Mouse (Mus musculus) granulocyte monocyte progenitor cell, adult 5-6 weeks (primary cell): ENCODE results near the gene Olfr250. TPM values are rescaled to one million over a fixed set of nuclear protein-coding genes. Genes with fewer than 3 reads are reported as not detected.
"Not testable (repeated sequence)": the region's sequence is repeated elsewhere in the genome, so short reads cannot be mapped to it uniquely, and the experiment has no call there.

Experiments used
- ATAC-seq: replicated peaks from 2 replicates; pipeline ENCODE4 v1.8.0; 2016; ENCODE audit warnings: mild to moderate bottlenecking, moderate TSS enrichment, inconsistent platforms; ENCODE audit not compliant: poor library complexity, severe bottlenecking
- total RNA-seq, 2 experiments: library from RNA; stranded (forward) in 1 of 2; stranded (reverse) in 1 of 2; fragments of 200-712, 200-1000 nt in 1 of 2; fragments of >200 nt in 1 of 2; fragmentation: Nextera tagmentation in 1 of 2; gene quantifications; 2 replicates each; pipeline ENCODE4 v1.2.3; 2014 to 2017

The Olfr250 gene
- total RNA-seq (2014; fragmentation: Nextera tagmentation) (not detected in 2 replicates), total RNA-seq (2017) (not detected in 2 replicates)

GRCm38 (mm10) chr9:38366596-38366995 is at the start of gene Olfr250:
Gene Olfr250 (plus strand): TSS chr9:38366896.
- ATAC-seq = no peak

DNA sequence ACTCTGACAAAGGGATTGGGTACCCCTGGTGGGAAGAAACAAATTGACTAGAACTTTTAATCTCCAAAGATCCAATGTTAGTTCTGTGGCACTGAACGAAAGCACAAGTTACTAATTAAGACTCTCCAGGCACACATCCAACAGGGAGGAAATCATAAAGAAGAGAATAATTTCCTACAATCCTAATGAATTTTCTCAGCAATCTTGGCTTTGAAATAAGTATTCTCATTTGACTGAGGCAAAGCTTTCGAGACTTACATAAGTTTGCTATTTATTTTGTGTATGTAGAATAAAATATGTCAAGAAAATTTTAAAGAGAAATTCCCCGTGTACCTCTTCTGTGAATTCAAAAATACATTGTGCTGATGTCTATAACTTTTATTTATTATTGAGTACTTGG is 37.9 kb upstream of the Olfr250 start, which contains the start of gene Olfr25:
Gene Olfr25 (plus strand): TSS at position 301 of the 400 bp plus-strand sequence.
- ATAC-seq = no peak

DNA sequence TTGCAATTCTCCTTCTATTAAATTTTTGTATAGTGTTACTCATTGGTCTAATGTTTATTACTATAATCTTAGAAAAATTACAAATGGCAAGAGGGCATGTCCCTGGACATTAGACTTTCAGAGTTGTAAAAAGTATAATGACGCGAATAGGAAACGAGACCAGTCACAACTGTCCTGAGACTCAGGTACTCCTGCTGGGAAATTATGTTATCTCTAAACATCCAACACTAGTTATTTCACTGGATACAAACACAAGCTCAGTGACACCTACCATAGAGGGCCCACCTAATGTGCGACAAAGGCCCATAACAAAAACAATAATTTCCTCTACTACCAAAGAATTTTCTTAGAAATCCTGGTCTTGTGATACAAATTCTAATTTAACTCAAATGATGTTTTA is 18.6 kb upstream of the Olfr250 start, which contains the start of gene Olfr898:
Gene Olfr898 (plus strand): TSS at position 301 of the 400 bp plus-strand sequence.
- ATAC-seq = no peak

- no peak for ATAC-seq
Observed at GRCm38 (mm10) chr9:38376786-38377185, 10.1 kb downstream of the Olfr250 start, which contains the start of gene Olfr251. Gene Olfr251 (plus strand): TSS chr9:38377086.

DNA sequence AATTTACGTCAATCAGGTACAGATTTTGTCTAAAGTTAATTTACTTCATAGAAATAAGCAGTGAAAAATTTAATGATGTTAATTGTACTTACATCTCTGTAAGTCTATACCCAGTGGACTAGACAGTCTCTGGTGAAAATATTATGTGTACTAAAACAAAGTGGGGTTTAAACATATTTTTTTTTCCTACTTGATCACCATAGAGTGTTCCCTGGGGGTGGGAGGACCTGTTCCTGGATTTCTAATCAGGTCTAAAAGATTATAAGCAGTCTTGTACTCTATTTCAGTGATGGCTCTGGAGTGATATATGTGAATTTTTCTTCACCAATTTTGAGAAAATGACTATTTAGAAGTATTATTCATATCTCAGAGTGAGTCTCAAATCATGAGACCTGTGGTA is 34.7 kb downstream of the Olfr250 start, which contains the start of gene Olfr147:
Gene Olfr147 (plus strand): TSS at position 301 of the 400 bp plus-strand sequence.
- no peak for ATAC-seq

GRCm38 (mm10) chr9:38407502-38407901 is 40.8 kb downstream of the Olfr250 start:
- ATAC-seq = not testable (repeated sequence)

GRCm38 (mm10) chr9:38413502-38413901 is 46.8 kb downstream of the Olfr250 start:
- ATAC-seq = not testable (repeated sequence)

Other genes starting within 250 kb of the Olfr250 start
- gene Olfr890, start 224.4 kb upstream of the Olfr250 start, total RNA-seq (2014; fragmentation: Nextera tagmentation) = not detected in 2 replicates
- gene Olfr890, start 224.4 kb upstream of the Olfr250 start, total RNA-seq (2017) = not detected in 2 replicates
- not detected in 2 replicates for gene Olfr891, start 186.1 kb upstream of the Olfr250 start, total RNA-seq (2014; fragmentation: Nextera tagmentation)
- not detected in 2 replicates for gene Olfr891, start 186.1 kb upstream of the Olfr250 start, total RNA-seq (2017)
- not detected in 2 replicates for gene Olfr893, start 158.5 kb upstream of the Olfr250 start, total RNA-seq (2014; fragmentation: Nextera tagmentation)
- gene Olfr893, start 158.5 kb upstream of the Olfr250 start, total RNA-seq (2017) = not detected in 2 replicates
- not detected in 2 replicates for gene Olfr894, start 148.8 kb upstream of the Olfr250 start, total RNA-seq (2014; fragmentation: Nextera tagmentation)
- gene Olfr894, start 148.8 kb upstream of the Olfr250 start, total RNA-seq (2017) = not detected in 2 replicates
- not detected in 2 replicates for gene Olfr143, start 114.1 kb upstream of the Olfr250 start, total RNA-seq (2014; fragmentation: Nextera tagmentation)
- gene Olfr143, start 114.1 kb upstream of the Olfr250 start, total RNA-seq (2017) = not detected in 2 replicates
- not detected in 2 replicates for gene Olfr895, start 99.0 kb upstream of the Olfr250 start, total RNA-seq (2014; fragmentation: Nextera tagmentation)
- gene Olfr895, start 99.0 kb upstream of the Olfr250 start, total RNA-seq (2017) = not detected in 2 replicates
- gene Olfr896-ps1, start 75.8 kb upstream of the Olfr250 start, total RNA-seq (2014; fragmentation: Nextera tagmentation) = not detected in 2 replicates
- gene Olfr896-ps1, start 75.8 kb upstream of the Olfr250 start, total RNA-seq (2017) = not detected in 2 replicates
- gene Olfr25, start 37.8 kb upstream of the Olfr250 start, total RNA-seq (2014; fragmentation: Nextera tagmentation) = not detected in 2 replicates
- not detected in 2 replicates for gene Olfr25, start 37.8 kb upstream of the Olfr250 start, total RNA-seq (2017)
- gene Olfr898, start 18.5 kb upstream of the Olfr250 start, total RNA-seq (2014; fragmentation: Nextera tagmentation) = not detected in 2 replicates
- gene Olfr898, start 18.5 kb upstream of the Olfr250 start, total RNA-seq (2017) = not detected in 2 replicates
- not detected in 2 replicates for gene Olfr251, start 10.2 kb downstream of the Olfr250 start, total RNA-seq (2014; fragmentation: Nextera tagmentation)
- gene Olfr251, start 10.2 kb downstream of the Olfr250 start, total RNA-seq (2017) = not detected in 2 replicates
- not detected in 2 replicates for gene Olfr147, start 34.8 kb downstream of the Olfr250 start, total RNA-seq (2014; fragmentation: Nextera tagmentation)
- gene Olfr147, start 34.8 kb downstream of the Olfr250 start, total RNA-seq (2017) = not detected in 2 replicates
- gene Olfr901, start 62.6 kb downstream of the Olfr250 start, total RNA-seq (2014; fragmentation: Nextera tagmentation) = not detected in 2 replicates
- gene Olfr901, start 62.6 kb downstream of the Olfr250 start, total RNA-seq (2017) = not detected in 2 replicates
- gene Olfr902, start 80.8 kb downstream of the Olfr250 start, total RNA-seq (2014; fragmentation: Nextera tagmentation) = not detected in 2 replicates
- gene Olfr902, start 80.8 kb downstream of the Olfr250 start, total RNA-seq (2017) = not detected in 2 replicates
- gene Olfr904, start 96.2 kb downstream of the Olfr250 start, total RNA-seq (2014; fragmentation: Nextera tagmentation) = not detected in 2 replicates
- not detected in 2 replicates for gene Olfr904, start 96.2 kb downstream of the Olfr250 start, total RNA-seq (2017)
- not detected in 2 replicates for gene Olfr905, start 104.2 kb downstream of the Olfr250 start, total RNA-seq (2014; fragmentation: Nextera tagmentation)
- gene Olfr905, start 104.2 kb downstream of the Olfr250 start, total RNA-seq (2017) = not detected in 2 replicates
- gene Olfr906, start 120.2 kb downstream of the Olfr250 start, total RNA-seq (2014; fragmentation: Nextera tagmentation) = not detected in 2 replicates
- gene Olfr906, start 120.2 kb downstream of the Olfr250 start, total RNA-seq (2017) = not detected in 2 replicates
- gene Olfr907, start 128.9 kb downstream of the Olfr250 start, total RNA-seq (2014; fragmentation: Nextera tagmentation) = not detected in 2 replicates
- gene Olfr907, start 128.9 kb downstream of the Olfr250 start, total RNA-seq (2017) = not detected in 2 replicates
- gene Olfr911-ps1, start 154.7 kb downstream of the Olfr250 start, total RNA-seq (2014; fragmentation: Nextera tagmentation) = not detected in 2 replicates
- not detected in 2 replicates for gene Olfr911-ps1, start 154.7 kb downstream of the Olfr250 start, total RNA-seq (2017)
- not detected in 2 replicates for gene Olfr910, start 171.0 kb downstream of the Olfr250 start, total RNA-seq (2014; fragmentation: Nextera tagmentation)
- gene Olfr910, start 171.0 kb downstream of the Olfr250 start, total RNA-seq (2017) = not detected in 2 replicates
- gene Olfr912, start 213.3 kb downstream of the Olfr250 start, total RNA-seq (2014; fragmentation: Nextera tagmentation) = not detected in 2 replicates
- gene Olfr912, start 213.3 kb downstream of the Olfr250 start, total RNA-seq (2017) = not detected in 2 replicates
- gene Olfr913, start 225.9 kb downstream of the Olfr250 start, total RNA-seq (2014; fragmentation: Nextera tagmentation) = not detected in 2 replicates
- gene Olfr913, start 225.9 kb downstream of the Olfr250 start, total RNA-seq (2017) = not detected in 2 replicates
- gene Olfr914, start 238.2 kb downstream of the Olfr250 start, total RNA-seq (2014; fragmentation: Nextera tagmentation) = not detected in 2 replicates
- gene Olfr914, start 238.2 kb downstream of the Olfr250 start, total RNA-seq (2017) = not detected in 2 replicates